Mouse (Mus musculus) olfactory bulb, adult 2 months (tissue): ENCODE measurements at regions not wholly inside any gene's neighbourhood (a gene's known extent, or its start where the extent isn't known, plus 50 kb on each side); places are given as distances from the start of the nearest gene placed in this dataset.

Experiments used
- CTCF ChIP-seq: fragments of 200-500 bp; IDR thresholded peaks from 2 replicates; pipeline ENCODE4 v1.5.1; 2012; ENCODE audit warnings: low read depth, mild to moderate bottlenecking, low read length, moderate library complexity; ENCODE audit not compliant: insufficient read depth
- POLR2A ChIP-seq: fragments of 200-500 bp; IDR thresholded peaks from 2 replicates; pipeline ENCODE4 v1.6.1; 2012; ENCODE audit warnings: mild to moderate bottlenecking, low read depth, low read length, moderate library complexity; ENCODE audit not compliant: insufficient read depth

- no peak for TF ChIP-seq CTCF
- no peak for TF ChIP-seq POLR2A
These were observed 66.5 kb upstream of the Pik3r1 start for GRCm38 (mm10) chr13:101834546-101834945.
